Mouse (Mus musculus) ES-Bruce4 (cell line): ENCODE data around the gene B9d2. TPM values are rescaled to one million over a fixed set of nuclear protein-coding genes. Genes with fewer than 3 reads are reported as not detected.

Source experiments
- H3K27ac ChIP-seq: 2 replicates; pipeline ENCODE4 v1.5.1; 2012; ENCODE audit warnings: low read length, inconsistent platforms; ENCODE audit not compliant: insufficient read depth
- H3K27me3 ChIP-seq: 2 replicates; pipeline ENCODE4 v1.6.1; 2012; ENCODE audit warnings: mild to moderate bottlenecking, low read length, inconsistent platforms; ENCODE audit not compliant: control insufficient read depth, poor library complexity, insufficient read depth, severe bottlenecking
- H3K36me3 ChIP-seq: 2 replicates; pipeline ENCODE4 v1.6.1; 2012; ENCODE audit warnings: inconsistent platforms, mild to moderate bottlenecking, low read length, moderate library complexity; ENCODE audit not compliant: control insufficient read depth, poor library complexity, insufficient read depth, severe bottlenecking
- H3K4me1 ChIP-seq: one replicate; pipeline ENCODE4 v1.8.1; 2011; ENCODE audit warnings: low read length; ENCODE audit not compliant: control insufficient read depth, insufficient read depth
- H3K4me3 ChIP-seq: 2 replicates; pipeline ENCODE4 v1.5.1; 2011; ENCODE audit warnings: low read depth, mild to moderate bottlenecking, low read length
- H3K9ac ChIP-seq: 2 replicates; pipeline ENCODE4 v1.6.1; 2012; ENCODE audit warnings: low read depth, mild to moderate bottlenecking, inconsistent platforms; ENCODE audit not compliant: poor library complexity, severe bottlenecking
- H3K9me3 ChIP-seq: replicated peaks from 2 replicates; pipeline ENCODE4 v1.6.1; 2012; ENCODE audit warnings: mild to moderate bottlenecking, low read length, inconsistent platforms; ENCODE audit not compliant: control insufficient read depth, poor library complexity, insufficient read depth, severe bottlenecking
- CTCF ChIP-seq: IDR thresholded peaks from one replicate; pipeline ENCODE4 v1.8.1; 2011; ENCODE audit warnings: low read depth, low read length
- EP300 ChIP-seq: IDR thresholded peaks from 2 replicates; pipeline ENCODE4 v1.6.1; 2011; ENCODE audit warnings: low read depth, low read length; ENCODE audit not compliant: insufficient read depth
- POLR2A ChIP-seq: IDR thresholded peaks from one replicate; pipeline ENCODE4 v1.8.1; 2011; ENCODE audit warnings: low read length; ENCODE audit not compliant: insufficient read depth
- polyA plus RNA-seq: library from polyadenylated mRNA; stranded (reverse); fragments of >200 nt; gene quantifications from 2 replicates; pipeline ENCODE4 v1.2.4, GENCODE M21; 2011; ENCODE audit warnings: low read depth; ENCODE audit not compliant: missing spikeins, insufficient read depth, insufficient read length

B9d2 gene
- polyA plus RNA-seq, 1 experiment, result 15.2 TPM

DNA sequence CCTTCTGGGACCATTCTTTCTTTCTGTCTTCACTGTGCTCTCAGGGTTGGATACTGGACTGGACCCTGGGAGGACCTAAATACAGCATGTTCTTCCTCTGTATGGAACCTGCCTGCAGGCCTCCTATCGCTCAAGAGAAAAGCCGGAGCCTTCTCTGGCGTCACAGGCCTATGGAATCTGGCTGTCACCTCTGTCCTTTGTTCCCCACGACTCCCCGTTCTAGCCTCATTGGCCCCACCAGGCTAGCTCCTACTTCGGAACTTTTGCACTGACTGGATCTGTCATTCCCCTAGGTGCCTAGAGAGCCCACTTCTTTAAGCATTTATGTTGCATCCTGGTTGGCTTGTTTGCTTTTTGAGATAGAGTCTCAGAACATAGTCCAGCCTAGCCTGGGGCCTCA is 4.1 kb downstream of the B9d2 start:
- no peak for TF ChIP-seq EP300
- Histone ChIP-seq H3K4me3 (no peak overlapping the region), H3K27ac (no peak overlapping the region), H3K4me1 (peaks cover 5% of the 10 kb centered on the region), H3K9me3 (no peaks in the 10 kb centered on the region), H3K9ac (no peak overlapping the region), H3K36me3 (no peaks in the 10 kb centered on the region), H3K27me3 (no peaks in the 10 kb centered on the region)

DNA sequence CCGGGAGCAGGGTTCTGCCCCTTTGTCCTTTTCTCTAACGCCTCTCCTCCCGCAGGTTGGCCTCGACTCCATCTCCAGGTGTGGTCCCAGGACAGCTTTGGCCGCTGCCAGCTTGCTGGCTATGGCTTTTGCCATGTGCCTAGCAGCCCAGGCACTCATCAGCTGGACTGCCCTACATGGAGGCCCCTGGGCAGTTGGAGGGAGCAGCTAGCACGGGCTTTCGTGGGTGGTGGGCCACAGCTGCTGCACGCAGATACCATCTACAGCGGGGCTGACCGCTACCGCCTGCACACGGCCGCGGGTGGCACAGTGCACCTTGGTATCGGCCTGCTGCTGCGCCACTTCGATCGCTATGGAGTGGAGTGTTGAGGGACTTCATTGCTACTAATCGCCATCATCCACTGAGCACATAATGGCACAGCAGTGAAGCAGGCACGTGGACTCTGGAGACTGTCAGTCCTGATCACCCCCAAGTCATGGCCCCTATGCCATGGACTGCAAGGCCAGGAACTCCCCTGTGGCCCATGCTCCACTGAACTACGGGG is 5.4 kb downstream of the B9d2 start:
- H3K4me3 ChIP-seq, result peak overlapping the region; percentile 38; the same call in 1 of the 2 replicates
- H3K4me1 ChIP-seq, result peaks cover 5% of the 10 kb centered on the region
- H3K36me3 ChIP-seq, result no peaks in the 10 kb centered on the region
- H3K27ac ChIP-seq, result no peak overlapping the region
- TF ChIP-seq POLR2A (no peak), CTCF (no peak), EP300 (no peak)
- no peak overlapping the region for H3K9ac ChIP-seq
- no peaks in the 10 kb centered on the region for H3K27me3 ChIP-seq
- H3K9me3 ChIP-seq, result no peaks in the 10 kb centered on the region

DNA sequence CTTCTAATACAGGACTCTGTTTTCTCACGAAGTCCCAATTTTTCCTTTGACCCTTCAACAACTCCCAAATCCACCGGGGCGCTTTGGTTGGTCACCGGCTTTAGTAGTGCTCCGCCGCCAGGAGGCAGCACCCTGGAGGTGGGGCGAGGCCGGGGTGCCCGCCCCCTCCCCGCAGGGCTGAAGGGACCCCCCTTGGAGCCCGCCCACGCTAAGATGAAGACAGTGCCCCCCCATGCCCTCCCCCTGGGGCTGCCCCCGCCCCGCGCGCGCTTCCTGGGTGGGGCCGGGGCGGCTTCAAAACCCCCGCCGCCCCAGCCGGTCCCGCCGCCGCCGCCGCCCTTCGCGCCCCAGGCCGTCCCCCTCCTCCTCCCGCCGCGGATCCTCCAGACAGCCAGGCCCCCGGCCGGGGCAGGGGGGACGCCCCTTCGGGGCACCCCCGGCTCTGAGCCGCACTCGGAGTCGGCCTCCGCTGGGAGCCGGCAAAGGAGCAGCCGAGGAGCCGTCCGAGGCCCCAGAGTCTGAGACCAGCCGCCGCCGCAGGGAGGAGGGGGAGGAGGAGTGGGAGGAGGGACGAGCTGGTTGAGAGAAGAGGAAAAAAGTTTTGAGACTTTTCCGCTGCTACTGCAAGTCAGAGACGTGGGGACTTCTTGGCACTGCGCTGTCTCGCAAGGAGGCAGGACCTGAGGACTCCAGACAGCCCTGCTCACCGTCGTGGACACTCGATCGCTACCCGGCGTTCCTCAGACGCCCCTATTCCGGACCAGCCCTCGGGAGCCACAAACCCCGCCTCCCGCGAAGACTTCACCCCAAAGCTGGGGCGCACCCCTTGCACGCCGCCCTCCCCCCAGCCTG is 6.3 kb downstream of the B9d2 start, which contains the start of gene Tgfb1:
Tgfb1 (plus strand) TSS at position 323 of the 852 bp plus-strand sequence.
- TF ChIP-seq EP300 (no peak), CTCF (peak; percentile 41), POLR2A (no peak)
- H3K4me1 ChIP-seq, result peaks cover 5% of the 10 kb centered on the region
- peak within 1 kb of the TSS; percentile 95 for H3K4me3 ChIP-seq
- no peaks in the 10 kb centered on the region for H3K36me3 ChIP-seq
- no peaks in the 10 kb centered on the region for H3K9me3 ChIP-seq
- no peaks in the 10 kb centered on the region for H3K27me3 ChIP-seq
- no peak within 1 kb of the TSS for H3K27ac ChIP-seq
- H3K9ac ChIP-seq, result peak within 1 kb of the TSS; percentile 77

DNA sequence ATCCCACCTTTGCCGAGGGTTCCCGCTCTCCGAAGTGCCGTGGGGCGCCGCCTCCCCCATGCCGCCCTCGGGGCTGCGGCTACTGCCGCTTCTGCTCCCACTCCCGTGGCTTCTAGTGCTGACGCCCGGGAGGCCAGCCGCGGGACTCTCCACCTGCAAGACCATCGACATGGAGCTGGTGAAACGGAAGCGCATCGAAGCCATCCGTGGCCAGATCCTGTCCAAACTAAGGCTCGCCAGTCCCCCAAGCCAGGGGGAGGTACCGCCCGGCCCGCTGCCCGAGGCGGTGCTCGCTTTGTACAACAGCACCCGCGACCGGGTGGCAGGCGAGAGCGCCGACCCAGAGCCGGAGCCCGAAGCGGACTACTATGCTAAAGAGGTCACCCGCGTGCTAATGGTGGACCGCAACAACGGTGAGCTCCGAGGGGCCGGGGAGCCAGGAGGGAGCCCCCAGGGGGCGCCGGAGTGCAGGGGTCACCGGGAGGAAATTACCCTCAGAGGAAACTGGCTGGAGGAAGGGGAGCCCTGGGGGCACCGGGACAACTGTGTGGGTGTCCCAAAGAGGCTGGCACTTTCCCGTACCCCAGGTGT is 7.3 kb downstream of the B9d2 start:
- Histone ChIP-seq H3K27ac (no peak overlapping the region), H3K9ac (peak overlapping the region; percentile 77), H3K27me3 (no peaks in the 10 kb centered on the region), H3K9me3 (no peaks in the 10 kb centered on the region), H3K4me3 (peak overlapping the region; percentile 95), H3K4me1 (peaks cover 5% of the 10 kb centered on the region), H3K36me3 (no peaks in the 10 kb centered on the region)
- peak; percentile 24 for TF ChIP-seq CTCF
- TF ChIP-seq EP300, result no peak

DNA sequence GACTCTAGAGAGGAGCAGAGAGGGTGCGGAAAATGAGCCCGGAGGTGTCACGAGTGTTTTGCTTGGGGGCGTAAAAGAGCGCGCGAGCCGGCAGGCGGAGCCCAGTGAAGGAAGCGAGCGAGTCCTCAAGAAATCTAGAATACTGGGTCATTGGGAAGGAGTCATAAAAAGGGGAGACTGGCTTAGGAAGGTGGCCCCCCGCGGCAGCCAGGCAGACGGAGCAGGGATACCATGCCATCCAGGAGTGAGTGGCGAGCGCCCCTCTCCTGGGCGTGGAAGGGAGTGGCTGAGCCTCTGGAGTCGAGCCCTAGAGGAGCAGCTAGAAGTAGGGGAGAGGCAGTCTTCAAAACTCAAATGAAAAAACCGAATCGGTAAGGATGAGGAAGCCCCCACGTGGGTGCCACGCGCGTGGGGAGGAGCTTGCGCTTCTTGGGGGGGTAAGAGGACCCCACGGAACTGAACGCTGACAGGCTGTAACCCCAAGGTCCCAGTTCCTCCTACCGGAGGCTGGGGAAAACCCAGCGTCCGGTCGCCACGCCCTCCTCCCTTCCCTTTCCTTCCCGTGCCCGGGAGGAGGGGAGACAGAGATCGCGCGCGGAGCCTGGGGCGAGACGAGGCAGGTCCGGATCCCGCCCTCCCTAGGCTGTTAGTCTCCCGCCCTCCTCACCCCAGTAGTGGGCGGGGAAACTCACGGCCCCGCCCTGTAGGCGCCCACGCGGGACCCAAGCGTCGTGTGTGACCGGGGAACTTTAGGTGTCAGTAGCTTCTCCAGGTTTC is 8.4 kb downstream of the B9d2 start:
- no peaks in the 10 kb centered on the region for H3K27me3 ChIP-seq
- no peaks in the 10 kb centered on the region for H3K9me3 ChIP-seq
- H3K4me3 ChIP-seq, result peak overlapping the region; percentile 95
- TF ChIP-seq EP300 (no peak), POLR2A (no peak), CTCF (no peak)
- no peak overlapping the region for H3K27ac ChIP-seq
- H3K9ac ChIP-seq, result peak overlapping the region; percentile 77
- H3K36me3 ChIP-seq, result no peaks in the 10 kb centered on the region
- H3K4me1 ChIP-seq, result peaks cover under 1% of the 10 kb centered on the region
